Mouse (Mus musculus) hindbrain, embryonic 11.5 days (tissue): ENCODE data around the gene 4430402I18Rik. TPM values are rescaled to one million over a fixed set of nuclear protein-coding genes. Genes with fewer than 3 reads are reported as not detected.
"Not testable (repeated sequence)": the region's sequence is repeated elsewhere in the genome, so short reads cannot be mapped to it uniquely, and the experiment has no call there.

Source experiments
- ATAC-seq: fragments of 200-750 bp; cut with Nextera tagmentation; 2 replicates; pipeline ENCODE4 v1.8.0; 2017; ENCODE audit warnings: mild to moderate bottlenecking, moderate TSS enrichment, moderate library complexity; ENCODE audit not compliant: low FRiP score
- DNase-seq: peaks from one replicate; pipeline ENCODE4 v3.0.0-alpha.2; 2015; ENCODE audit warnings: low spot score
- H3K27ac ChIP-seq: fragments of 300-500 bp; sonication (generic); 2 replicates; pipeline ENCODE4 v1.5.1; 2014; ENCODE audit warnings: mild to moderate bottlenecking, low read depth, low read length
- H3K27me3 ChIP-seq: fragments of 300-500 bp; sonication (generic); 2 replicates; pipeline ENCODE4 v1.6.1; 2014; ENCODE audit warnings: mild to moderate bottlenecking, low read length, moderate library complexity, mixed read lengths; ENCODE audit not compliant: control insufficient read depth, insufficient read depth
- H3K36me3 ChIP-seq: fragments of 300-500 bp; sonication (generic); 2 replicates; pipeline ENCODE4 v1.6.1; 2014; ENCODE audit warnings: mild to moderate bottlenecking, low read length, moderate library complexity, mixed read lengths; ENCODE audit not compliant: control insufficient read depth, insufficient read depth
- H3K4me1 ChIP-seq: fragments of 300-500 bp; sonication (generic); replicated peaks from 2 replicates; pipeline ENCODE4 v1.6.1; 2014; ENCODE audit warnings: low read length, mixed read lengths; ENCODE audit not compliant: control insufficient read depth, insufficient read depth
- H3K4me2 ChIP-seq: fragments of 300-500 bp; sonication (generic); replicated peaks from 2 replicates; pipeline ENCODE4 v1.6.1; 2014; ENCODE audit warnings: mild to moderate bottlenecking, low read depth, low read length
- H3K4me3 ChIP-seq: fragments of 300-500 bp; sonication (generic); 2 replicates; pipeline ENCODE4 v1.5.1; 2014; ENCODE audit warnings: low read depth, low read length
- H3K9ac ChIP-seq: fragments of 300-500 bp; sonication (generic); 2 replicates; pipeline ENCODE4 v1.6.1; 2014; ENCODE audit warnings: low read depth, low read length
- H3K9me3 ChIP-seq: fragments of 300-500 bp; sonication (generic); 2 replicates; pipeline ENCODE4 v1.6.1; 2016; ENCODE audit warnings: low read length; ENCODE audit not compliant: control insufficient read depth
- WGBS: fragments of 180-500 bp; shearing (Covaris S2); extraction: QIAGEN DNeasy Blood & Tissue Kit; methylation state at CpG from one replicate; pipeline ENCODE4 v1.1.7; 2014; 5-methylcytosine and 5-hydroxymethylcytosine counted together
- polyA plus RNA-seq: library from polyadenylated mRNA; unstranded; fragments of >200 nt; fragmentation: Nextera tagmentation; extraction: Ambion mirVana; gene quantifications from 2 replicates; pipeline ENCODE4 v1.2.1, GENCODE M21; 2014

The 4430402I18Rik gene
- polyA plus RNA-seq, 1 experiment from 2014 or later = 0.32 TPM

DNA sequence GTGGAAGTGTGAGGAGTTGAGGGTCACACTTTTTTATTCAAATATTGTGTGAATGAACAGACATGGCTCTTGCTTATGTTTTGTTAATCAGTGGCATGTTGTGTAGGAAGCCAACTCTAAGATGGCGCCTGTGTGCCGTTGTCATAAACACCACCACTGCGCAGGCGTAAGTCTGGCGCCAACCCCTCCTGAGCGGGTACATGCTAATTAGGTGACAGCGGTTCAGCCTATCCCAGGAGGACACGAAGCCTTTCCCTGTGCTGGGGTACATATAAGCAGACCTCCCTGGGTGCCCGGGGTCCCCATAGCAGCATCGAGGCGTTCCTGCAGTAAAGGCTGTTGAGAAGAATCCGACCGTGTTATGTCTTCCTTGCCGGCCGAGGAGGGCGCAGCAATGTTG is 32.7 kb upstream of the 4430402I18Rik start:
- H3K9ac ChIP-seq, H3K4me1 ChIP-seq, H3K4me2 ChIP-seq, H3K9me3 ChIP-seq, DNase-seq, H3K27me3 ChIP-seq, ATAC-seq, H3K4me3 ChIP-seq, H3K27ac ChIP-seq, H3K36me3 ChIP-seq: not testable (repeated sequence)
- 95% methylated on average over 16 of the region's 16 CpGs for WGBS

DNA sequence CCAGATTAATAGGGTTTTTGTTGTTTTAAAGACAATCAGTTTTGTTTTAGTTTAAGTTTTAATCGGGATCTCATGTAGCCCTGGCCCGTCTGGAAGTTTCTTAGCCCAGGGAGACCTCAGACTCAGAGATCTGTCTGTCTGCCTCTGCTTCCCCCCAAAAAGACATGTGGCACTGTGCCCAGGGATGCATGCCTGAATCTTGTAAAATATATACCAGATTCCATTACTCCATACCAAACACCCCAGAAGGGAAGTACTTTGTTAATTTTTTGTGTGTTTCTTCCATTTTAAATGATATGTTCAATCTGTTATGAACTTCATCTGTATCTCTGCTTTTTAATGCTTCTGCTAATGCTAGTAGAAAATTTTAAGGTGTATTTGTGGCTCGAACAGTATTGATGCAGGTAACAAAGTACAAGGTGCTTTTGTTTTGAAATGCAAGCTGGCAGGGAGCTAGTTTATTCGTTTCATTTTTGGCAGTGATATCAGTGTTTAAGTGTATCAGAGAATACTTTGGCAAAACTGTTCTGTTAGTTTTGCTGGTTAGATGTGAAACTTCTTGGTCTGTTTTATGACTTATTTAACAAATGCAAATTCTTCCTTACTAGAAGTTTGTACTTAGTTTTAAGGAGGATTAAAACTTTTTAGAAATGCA is 30.5 kb upstream of the 4430402I18Rik start:
- DNase-seq = no peak
- H3K4me1 ChIP-seq = no peaks in the 10 kb centered on the region
- no peaks in the 10 kb centered on the region for H3K27me3 ChIP-seq
- H3K36me3 ChIP-seq = 0 out of 2 replicates have a peak, but pooled peaks cover 3% of the 10 kb centered on the region
- H3K9ac ChIP-seq = no peak overlapping the region
- no peak for ATAC-seq
- H3K4me3 ChIP-seq = no peak overlapping the region
- H3K27ac ChIP-seq = no peak overlapping the region
- no peaks in the 10 kb centered on the region for H3K9me3 ChIP-seq
- H3K4me2 ChIP-seq = no peak overlapping the region
- WGBS = 94% methylated on average over 4 of the region's 4 CpGs

DNA sequence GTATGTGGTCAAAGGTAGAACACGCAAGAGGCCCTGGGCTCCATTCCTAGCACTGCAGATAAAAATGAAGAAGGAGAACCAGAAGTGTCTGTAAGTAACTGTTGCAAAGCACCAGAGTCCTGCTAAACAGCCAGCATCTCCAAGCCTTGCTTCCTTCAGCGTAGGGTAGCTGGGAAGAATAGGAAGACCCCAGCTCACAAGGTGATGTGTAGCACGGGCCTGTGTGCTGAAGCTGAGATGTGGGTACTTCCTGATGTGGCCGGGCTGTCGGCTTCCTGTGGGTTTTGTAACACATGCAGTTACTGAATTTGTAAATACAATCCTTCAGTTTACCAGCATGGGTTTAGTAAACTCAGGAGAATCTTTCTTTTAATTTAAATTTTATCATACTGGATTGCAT is 27.8 kb upstream of the 4430402I18Rik start:
- 90% methylated on average over 5 of the region's 5 CpGs for WGBS
- Histone ChIP-seq H3K9ac (no peak overlapping the region), H3K4me1 (0 out of 2 replicates have a peak, but pooled peaks cover 2% of the 10 kb centered on the region), H3K9me3 (no peaks in the 10 kb centered on the region), H3K36me3 (no peaks in the 10 kb centered on the region), H3K27me3 (no peaks in the 10 kb centered on the region), H3K4me2 (no peak overlapping the region), H3K27ac (no peak overlapping the region), H3K4me3 (no peak overlapping the region)
- DNase-seq (no peak), ATAC-seq (no peak)

DNA sequence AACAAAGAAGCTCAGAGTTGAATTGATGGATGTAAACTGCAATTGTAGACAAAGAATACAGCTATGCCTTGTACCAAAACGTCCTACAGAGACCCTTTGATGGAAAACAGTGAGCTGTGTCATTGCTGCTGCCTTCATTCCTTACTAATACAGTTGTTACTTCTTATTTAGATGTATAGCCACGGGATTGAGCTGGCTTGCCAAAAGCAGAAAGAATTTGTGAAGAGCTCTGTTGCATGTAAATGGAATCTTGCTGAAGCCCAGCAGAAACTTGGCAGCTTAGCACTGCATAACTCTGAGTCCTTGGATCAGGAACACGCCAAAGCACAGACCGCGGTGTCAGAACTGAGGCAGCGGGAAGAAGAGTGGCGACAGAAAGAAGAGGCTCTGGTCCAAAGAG is 27.3 kb upstream of the 4430402I18Rik start:
- Histone ChIP-seq H3K9me3 (no peaks in the 10 kb centered on the region), H3K4me2 (no peak overlapping the region), H3K27me3 (no peaks in the 10 kb centered on the region), H3K4me3 (no peak overlapping the region), H3K9ac (no peak overlapping the region), H3K27ac (no peak overlapping the region), H3K4me1 (0 out of 2 replicates have a peak, but pooled peaks cover 2% of the 10 kb centered on the region), H3K36me3 (no peaks in the 10 kb centered on the region)
- DNase-seq = no peak
- WGBS = 79% methylated on average over 7 of the region's 7 CpGs
- no peak for ATAC-seq

DNA sequence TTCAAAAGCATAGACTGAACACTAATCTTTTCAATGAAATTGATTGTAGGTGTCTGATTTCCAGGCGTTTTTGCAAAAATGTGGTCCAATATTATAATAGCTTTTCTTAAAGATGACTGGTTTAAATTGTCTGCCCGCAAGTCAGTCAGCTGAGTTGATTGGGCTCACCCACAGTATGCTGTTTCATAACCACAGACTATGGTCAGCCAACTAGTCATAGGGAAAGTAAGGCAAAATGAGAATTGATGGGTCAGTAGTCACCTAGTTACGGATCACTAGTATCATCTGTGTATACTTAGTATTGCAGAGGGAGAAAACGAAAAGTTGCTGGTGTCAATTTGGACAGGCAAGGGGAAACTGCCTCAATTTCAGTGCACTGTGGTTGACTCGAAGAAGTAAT is 23.8 kb upstream of the 4430402I18Rik start:
- Histone ChIP-seq H3K36me3 (no peaks in the 10 kb centered on the region), H3K9me3 (no peaks in the 10 kb centered on the region), H3K27ac (no peak overlapping the region), H3K4me2 (peak overlapping the region; percentile 33), H3K9ac (peak overlapping the region; percentile 76), H3K4me1 (0 out of 2 replicates have a peak, but pooled peaks cover 2% of the 10 kb centered on the region), H3K27me3 (no peaks in the 10 kb centered on the region), H3K4me3 (peak overlapping the region; percentile 63)
- ATAC-seq = no peak
- DNase-seq = no peak
- WGBS = 71% methylated on average over 5 of the region's 5 CpGs

DNA sequence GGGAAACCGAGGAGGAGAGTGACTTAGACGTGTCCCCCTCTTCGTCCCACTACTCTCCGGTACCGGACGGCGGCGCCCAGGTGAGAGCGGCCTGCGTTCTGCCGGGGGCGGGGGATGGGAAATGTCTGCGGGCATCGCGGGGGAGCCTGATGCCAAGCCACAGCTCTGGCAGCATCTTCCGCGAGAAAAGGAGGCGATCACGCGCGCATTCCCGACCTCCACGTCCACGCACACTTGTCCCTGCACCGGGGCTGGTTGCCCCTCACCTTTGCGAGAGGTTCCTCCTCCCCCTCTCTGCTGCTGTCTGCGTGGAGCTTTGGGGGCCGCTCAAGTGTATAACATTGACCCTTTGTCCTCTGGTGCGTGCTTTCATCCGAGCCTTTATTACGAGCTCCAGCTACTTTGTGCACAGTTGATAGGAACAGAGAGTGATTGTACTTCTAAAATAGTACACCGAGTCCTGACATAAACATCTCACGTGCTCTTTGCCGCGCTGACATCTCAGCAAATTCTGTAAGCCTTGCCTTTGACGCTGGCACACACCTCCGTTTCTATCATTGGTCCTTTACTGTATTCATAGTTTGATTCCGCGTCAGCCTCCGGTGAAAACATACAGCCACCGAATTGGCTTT is 23.1 kb upstream of the 4430402I18Rik start:
- peak overlapping the region; percentile 38 for H3K27ac ChIP-seq
- H3K9ac ChIP-seq = peak overlapping the region; percentile 76
- H3K4me2 ChIP-seq = peak overlapping the region; percentile 33
- peak; percentile 64; the same call in 1 of the 2 replicates for ATAC-seq
- no peaks in the 10 kb centered on the region for H3K9me3 ChIP-seq
- H3K4me1 ChIP-seq = 0 out of 2 replicates have a peak, but pooled peaks cover 2% of the 10 kb centered on the region
- WGBS = under 1% methylated on average over 37 of the region's 41 CpGs
- DNase-seq = peak; percentile 51
- H3K4me3 ChIP-seq = peak overlapping the region; percentile 63
- H3K36me3 ChIP-seq = no peaks in the 10 kb centered on the region
- no peaks in the 10 kb centered on the region for H3K27me3 ChIP-seq

DNA sequence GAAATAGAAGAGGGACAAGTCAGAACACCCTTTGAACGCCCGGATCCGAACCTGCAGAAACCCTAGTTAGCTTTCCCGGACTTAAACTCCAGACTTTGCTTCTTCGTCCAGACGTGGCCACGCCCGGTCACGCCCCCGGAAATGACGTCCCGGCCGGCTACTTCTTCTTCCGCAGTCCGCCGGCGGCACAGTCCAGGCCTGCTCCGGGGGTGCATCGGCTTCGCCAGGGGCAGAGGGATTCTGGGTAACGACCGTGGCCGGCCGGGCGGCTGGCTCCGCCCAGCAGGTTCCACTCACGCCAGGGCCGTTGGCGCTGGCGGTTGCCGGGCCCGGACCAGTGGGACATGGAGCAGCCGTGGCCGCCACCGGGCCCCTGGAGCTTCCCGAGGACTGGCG is 22.6 kb upstream of the 4430402I18Rik start, which contains the start of gene Cdc37l1:
Cdc37l1 (plus strand) TSS at position 159 of the 396 bp plus-strand sequence.
- ATAC-seq = peak; percentile 98
- under 1% methylated on average over 27 of the region's 37 CpGs for WGBS

DNA sequence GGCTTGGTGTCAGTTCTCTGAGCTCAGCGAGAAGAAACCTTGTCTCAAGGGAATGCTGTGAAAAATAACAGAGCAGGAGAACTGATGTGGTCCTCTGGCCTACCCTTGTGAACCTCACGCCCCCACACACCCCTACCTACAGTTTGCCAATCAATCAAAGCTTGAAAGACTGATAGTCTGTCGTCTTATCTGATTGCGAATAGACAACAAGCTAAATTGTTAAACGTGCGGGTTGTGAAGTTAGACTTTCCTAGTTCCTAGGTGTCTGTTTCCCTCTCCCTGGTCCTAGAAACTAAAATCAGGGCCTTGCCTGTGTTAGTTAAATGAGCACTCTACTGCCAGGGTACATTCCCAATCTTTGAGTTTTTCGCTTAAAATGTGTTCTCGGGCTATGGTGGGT is 21.9 kb upstream of the 4430402I18Rik start:
- DNase-seq = no peak
- peak overlapping the region; percentile 63 for H3K4me3 ChIP-seq
- H3K27me3 ChIP-seq = no peaks in the 10 kb centered on the region
- H3K4me1 ChIP-seq = 0 out of 2 replicates have a peak, but pooled peaks cover 2% of the 10 kb centered on the region
- no peaks in the 10 kb centered on the region for H3K36me3 ChIP-seq
- 71% methylated on average over 8 of the region's 8 CpGs for WGBS
- no peak for ATAC-seq
- peak overlapping the region; percentile 38 for H3K4me2 ChIP-seq
- H3K9ac ChIP-seq = peak overlapping the region; percentile 52; the same call in 1 of the 2 replicates
- no peaks in the 10 kb centered on the region for H3K9me3 ChIP-seq
- no peak overlapping the region for H3K27ac ChIP-seq

More for the DNA sequence above, 22.6 kb upstream of the 4430402I18Rik start, which contains the start of gene Cdc37l1:
- Histone ChIP-seq H3K27ac (peak within 1 kb of the TSS; percentile 38), H3K4me2 (peak within 1 kb of the TSS; percentile 38), H3K27me3 (no peaks in the 10 kb centered on the region), H3K36me3 (no peaks in the 10 kb centered on the region), H3K9ac (peak within 1 kb of the TSS; percentile 76), H3K9me3 (no peaks in the 10 kb centered on the region), H3K4me3 (peak within 1 kb of the TSS; percentile 63), H3K4me1 (0 out of 2 replicates have a peak, but pooled peaks cover 2% of the 10 kb centered on the region)
- DNase-seq = peak; percentile 98
